Mouse (Mus musculus): Measurements from ENCODE around the gene Mink1.
"Not testable (repeated sequence)": the region's sequence is repeated elsewhere in the genome, so short reads cannot be mapped to it uniquely, and the experiment has no call there.

Mink1 gene

DNA sequence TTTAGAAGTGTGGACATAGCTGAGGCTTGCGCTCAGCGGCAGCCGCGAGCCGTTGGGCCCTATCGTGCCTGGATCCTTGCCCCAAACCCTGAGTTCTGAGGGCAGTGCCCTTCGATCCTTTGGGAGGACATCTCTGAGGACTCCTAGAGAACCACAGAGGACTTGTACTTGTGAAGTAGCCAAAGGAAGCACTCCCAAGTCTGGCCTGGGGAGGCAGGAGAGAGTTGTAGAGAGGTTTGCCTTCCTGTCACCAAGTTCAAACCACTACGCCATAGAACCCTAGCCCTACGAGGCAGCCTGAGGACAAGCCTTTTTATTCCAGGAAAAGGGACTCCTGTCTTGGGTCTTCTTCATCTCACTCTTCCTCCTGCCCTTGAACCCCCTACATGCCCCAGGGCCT, 5.1 kb upstream of the Mink1 start:
- no peak for DNase-seq (ENCODE audit: low spot score in 2 of 2)

- DNase-seq (ENCODE audit: low spot score in 2 of 2): no peak
These were observed 769 bp upstream of the Mink1 start for GRCm38 (mm10) chr11:70561937-70562286.

DNA sequence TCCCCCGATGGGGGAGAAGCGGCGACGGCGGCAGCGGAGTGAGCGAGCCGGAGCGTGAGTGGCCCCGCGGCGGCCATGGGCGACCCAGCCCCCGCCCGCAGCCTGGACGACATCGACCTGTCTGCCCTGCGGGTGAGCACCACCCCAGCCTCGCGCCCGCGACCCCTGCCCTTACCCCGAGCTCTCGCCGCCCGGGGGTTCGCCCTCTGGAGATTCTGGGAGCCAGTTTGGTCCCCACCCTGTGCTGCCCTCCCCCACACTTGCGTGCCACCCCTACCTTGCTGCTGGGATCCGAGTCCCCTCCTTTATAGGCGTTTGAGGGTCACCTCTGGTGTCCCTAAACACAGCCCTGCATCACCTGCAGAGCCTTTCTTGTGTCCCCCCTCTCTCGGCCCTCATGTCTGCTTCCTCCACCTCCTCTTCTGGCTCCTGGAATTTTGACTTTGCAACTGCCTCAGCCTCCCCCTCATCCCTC, 351 bp downstream of the Mink1 start:
- no peak for DNase-seq (ENCODE audit: low spot score in 2 of 2)

DNA sequence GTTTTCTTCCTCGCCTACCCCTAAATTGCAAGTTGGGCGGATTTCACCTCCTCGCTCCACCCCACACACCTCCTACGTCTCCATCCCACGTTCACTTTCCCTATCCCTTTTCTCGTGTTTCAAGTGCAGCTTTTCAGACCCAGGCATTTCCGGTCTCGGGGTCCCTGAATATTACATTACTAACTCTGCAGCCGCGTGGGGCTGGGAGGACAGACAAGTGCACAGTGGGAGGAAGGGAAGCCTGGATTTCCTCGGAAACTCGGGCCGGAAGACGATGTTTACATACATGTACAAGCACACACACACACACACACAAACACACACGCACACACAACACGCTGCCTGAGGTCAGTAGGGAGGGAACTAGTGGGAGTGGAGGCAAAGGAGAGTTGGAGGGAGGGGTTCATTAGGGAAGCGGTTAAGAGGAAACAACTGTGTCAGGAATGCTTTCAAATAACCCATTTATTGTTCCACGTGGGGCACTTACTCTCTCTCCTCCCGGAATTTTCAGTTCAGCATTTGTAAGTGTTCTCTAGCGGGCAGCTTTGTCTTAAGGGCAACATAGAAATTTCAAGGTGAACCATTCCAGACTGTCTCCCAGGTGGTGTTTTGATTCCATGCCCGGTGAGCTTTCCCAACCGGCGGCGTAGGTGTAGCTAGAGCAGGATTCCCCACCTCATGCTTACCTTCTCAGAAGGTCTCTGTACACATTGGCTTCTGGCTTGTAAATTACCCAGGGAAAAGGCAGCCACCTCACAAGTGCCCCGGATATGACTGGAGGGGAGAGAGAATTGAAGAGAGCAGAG, 992 bp downstream of the Mink1 start:
- DNase-seq (ENCODE audit: low spot score in 2 of 2): no peak

DNA sequence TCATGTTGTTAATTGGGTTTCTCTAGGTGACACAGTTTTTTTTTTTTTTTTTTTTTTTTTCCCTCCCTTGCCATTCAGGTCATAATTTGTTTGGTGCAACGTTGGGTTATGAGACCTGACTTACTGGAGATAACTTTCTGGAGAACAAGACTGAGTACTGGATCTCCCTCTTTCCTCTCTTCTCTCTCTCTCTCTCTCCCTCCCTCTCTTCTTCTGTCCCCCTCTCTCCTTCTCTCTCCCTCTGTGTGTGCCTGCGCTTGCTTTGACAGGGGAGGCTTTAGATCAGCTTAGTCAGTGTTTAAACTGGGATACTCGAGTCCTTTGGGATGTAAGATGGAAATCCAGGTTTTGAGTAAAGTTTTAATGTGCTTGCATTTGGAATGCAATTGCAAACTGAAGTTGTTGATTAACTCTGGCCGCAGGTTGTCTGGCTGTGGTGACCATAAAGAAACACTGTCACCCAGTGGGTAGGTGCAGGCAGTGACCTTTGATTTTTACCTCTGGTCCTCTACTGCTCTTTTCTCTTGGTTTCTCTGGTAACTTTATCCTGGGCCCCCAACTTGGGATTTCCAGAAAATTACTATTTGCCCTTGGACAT, 1.7 kb downstream of the Mink1 start:
- no peak for DNase-seq (ENCODE audit: low spot score in 2 of 2)

- no peak for DNase-seq (ENCODE audit: low spot score in 2 of 2)
These were observed 3.9 kb downstream of the Mink1 start for GRCm38 (mm10) chr11:70566586-70566985.

DNA sequence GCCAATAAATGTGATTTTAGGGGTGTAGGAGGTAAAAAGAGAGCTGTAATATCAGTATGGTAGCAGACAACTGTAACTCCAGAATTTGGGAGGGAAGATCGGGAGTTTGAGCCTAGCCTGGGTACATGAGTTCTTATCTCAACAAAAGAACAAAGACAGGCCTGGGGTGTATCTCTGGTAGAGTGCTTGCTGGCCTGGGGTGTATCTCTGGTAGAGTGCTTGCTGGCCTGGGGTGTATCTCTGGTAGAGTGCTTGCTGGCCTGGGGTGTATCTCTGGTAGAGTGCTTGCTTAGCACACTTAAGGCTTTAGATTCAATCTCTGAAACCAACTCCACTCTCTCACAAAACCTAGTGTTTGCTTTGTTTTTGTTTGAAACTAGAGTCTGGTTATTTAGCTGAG, 7.9 kb downstream of the Mink1 start:
- not testable (repeated sequence) for DNase-seq (ENCODE audit: low spot score in 2 of 2)

- DNase-seq (ENCODE audit: low spot score in 2 of 2): no peak
These were observed 9.0 kb downstream of the Mink1 start for GRCm38 (mm10) chr11:70571641-70572040.

- no peak for DNase-seq (ENCODE audit: low spot score in 2 of 2)
These were observed 9.7 kb downstream of the Mink1 start for GRCm38 (mm10) chr11:70572348-70572902.

DNA sequence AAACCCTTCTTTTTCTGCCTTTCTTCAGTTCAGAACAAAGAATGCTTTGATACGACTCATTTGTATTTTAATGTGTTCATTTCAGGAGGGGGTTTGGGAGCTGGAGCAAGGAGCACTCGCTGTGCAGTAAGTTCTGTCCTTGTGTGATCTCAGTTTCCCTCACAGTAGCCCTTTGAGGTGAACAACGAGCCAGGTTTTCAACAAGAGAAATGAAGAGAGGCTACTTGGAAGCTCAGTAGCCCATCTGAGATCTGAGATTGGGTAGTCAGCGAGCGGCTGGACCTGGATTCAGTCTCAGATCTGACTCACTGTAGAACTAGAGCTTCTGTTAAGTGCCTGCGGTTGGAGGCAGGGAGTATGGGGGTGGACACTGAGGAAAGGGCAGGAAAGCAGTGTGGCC, 11.2 kb downstream of the Mink1 start:
- no peak for DNase-seq (ENCODE audit: low spot score in 2 of 2)

GRCm38 (mm10) chr11:70577201-70577600, 14.5 kb downstream of the Mink1 start:
- DNase-seq (ENCODE audit: low spot score in 2 of 2): no peak

DNA sequence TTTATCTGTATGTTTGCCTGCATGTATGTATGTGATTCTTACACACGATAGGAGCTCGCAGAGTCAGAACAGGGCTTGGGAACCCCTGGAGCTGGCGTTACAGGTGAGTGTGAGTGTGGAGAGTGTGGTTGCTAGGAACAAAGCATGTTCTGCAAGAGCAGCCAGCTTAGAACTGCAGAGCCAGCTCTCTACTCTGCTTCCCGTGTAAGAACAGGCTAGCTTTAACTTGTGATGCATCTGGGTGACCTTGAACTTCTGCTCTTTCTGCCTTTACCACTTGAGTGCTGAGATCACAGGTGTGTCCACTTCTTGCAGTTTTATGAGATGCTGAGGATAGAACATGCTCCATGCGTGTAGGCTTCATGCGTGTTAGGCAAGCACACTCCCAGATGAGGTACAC, 16.3 kb downstream of the Mink1 start:
- no peak for DNase-seq (ENCODE audit: low spot score in 2 of 2)

- no peak for DNase-seq (ENCODE audit: low spot score in 2 of 2)
These were observed 17.2 kb downstream of the Mink1 start for GRCm38 (mm10) chr11:70579710-70580357.

GRCm38 (mm10) chr11:70580358-70580720, 17.7 kb downstream of the Mink1 start:
- DNase-seq (ENCODE audit: low spot score in 2 of 2): no peak

DNA sequence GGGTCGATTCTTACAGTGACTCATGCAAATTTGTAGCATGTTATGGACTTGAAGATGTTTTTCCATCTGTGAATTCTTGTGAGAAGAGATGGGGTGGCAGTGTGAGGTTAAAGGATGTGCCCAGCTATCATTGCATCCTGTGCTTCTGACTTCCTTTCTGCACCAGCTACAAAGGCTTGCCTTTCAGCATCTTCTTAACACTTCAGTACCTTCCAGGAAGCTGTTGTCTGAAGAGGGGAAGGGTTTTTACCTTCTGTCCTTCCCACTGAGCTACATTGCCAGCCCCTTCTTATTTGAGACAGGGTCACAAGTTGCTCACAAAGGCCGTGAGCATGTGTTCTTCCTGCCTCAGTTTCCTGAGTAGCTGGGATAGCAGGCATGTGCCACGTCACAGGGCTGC, 18.2 kb downstream of the Mink1 start:
- no peak for DNase-seq (ENCODE audit: low spot score in 2 of 2)

- no peak for DNase-seq (ENCODE audit: low spot score in 2 of 2)
These were observed 19.5 kb downstream of the Mink1 start for GRCm38 (mm10) chr11:70582196-70582595.

DNA sequence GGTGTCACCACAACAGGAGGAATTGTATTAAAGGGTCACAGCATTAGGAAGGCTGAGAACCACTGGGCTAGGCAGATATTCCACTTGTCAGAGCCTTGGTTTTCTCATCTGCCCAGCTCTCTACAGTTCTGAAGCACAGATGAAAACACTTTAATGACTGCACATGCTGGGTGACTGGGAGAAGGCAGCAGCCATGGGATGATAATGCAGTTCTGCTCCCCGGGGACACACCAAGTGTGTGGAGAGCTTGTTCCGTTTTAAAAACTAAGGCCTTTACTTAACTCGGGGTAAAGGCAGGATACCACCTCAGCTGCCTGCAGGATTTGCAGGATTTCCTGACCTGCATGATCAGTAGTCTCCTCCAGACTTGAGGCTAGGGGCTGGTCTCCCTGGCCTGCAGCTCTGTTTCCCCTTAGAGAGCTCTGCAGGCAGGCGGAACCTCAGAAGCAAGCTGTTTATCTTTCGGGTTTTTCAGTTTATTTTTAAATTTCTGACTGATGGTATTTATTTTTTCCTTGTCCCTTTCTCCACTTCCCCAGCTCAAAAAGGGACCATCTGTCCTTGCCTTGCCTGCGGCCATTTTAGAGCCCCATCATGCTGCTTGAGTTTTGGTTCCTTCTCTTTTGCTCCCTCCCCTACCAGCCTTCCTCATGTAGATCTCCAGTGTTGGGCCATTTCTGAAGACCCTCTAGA, 20.5 kb downstream of the Mink1 start:
- no peak for DNase-seq (ENCODE audit: low spot score in 2 of 2)

DNA sequence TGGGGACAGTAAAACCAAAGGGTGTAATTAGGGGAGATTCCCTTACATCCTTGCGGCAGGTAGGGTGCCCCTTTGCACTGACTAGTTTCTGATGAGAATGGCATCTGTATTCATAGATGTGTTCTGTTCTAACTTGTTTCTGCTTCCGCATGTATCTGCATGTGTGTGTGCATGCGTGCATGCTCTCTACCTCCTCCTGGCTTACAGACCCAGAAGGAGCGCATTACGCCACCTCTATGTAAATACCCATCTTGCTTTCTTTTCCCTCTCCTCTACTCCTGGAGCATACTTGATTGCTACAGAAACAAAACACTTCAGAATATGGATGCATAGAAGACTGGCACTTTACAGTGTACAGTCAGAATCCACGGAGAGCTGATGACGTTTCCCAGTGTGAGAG, 21.1 kb downstream of the Mink1 start:
- DNase-seq (ENCODE audit: low spot score in 2 of 2): no peak

- DNase-seq (ENCODE audit: low spot score in 2 of 2): no peak
These were observed 22.8 kb downstream of the Mink1 start for GRCm38 (mm10) chr11:70585457-70585856.

DNA sequence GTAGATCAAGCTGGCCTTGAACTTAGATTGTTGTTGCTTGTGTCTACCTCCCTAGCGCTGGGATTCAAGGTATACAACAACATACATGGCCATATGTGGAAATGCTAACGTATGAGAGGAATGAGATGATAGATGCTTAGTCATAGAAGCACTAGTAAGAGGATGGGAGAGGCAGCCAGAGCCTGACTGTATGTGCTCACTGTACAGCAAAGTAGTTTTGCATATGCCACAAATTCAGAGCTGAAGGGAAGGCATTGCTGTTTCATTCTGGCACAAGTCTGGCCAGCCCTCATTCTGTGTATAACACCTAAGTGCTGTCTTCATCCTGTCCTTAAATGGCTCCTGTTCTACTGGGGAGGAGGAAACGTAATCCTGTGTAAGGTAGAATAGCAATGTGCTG, 23.6 kb downstream of the Mink1 start:
- DNase-seq (ENCODE audit: low spot score in 2 of 2): no peak

GRCm38 (mm10) chr11:70586954-70587353, 24.3 kb downstream of the Mink1 start:
- DNase-seq (ENCODE audit: low spot score in 2 of 2): no peak

DNA sequence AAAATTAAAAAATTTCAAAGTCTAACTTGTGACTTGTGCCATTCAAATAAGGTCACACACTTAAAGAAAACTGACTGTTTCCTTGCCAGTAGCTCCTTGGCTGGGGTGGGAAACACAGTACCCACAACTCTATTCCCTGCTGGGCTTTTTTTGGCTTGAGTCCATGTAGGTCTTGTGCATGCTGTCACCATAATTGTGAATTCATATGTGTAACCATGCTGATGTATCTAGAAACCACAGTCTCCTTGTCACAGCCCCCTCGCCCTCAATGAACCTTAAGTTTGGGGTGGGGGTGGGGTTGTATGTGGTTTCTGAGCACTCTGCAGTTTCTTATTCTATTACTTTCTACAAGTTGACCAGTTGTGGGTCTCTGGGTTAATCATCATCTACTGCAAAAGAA, 29.1 kb downstream of the Mink1 start:
- DNase-seq (ENCODE audit: low spot score in 2 of 2): no peak

Data from spleen, postnatal 14 days (tissue).